Mouse (Mus musculus): ENCODE measurements at regions not wholly inside any gene's neighbourhood (a gene's known extent, or its start where the extent isn't known, plus 50 kb on each side); places are given as distances from the start of the nearest gene placed in this dataset.

DNA sequence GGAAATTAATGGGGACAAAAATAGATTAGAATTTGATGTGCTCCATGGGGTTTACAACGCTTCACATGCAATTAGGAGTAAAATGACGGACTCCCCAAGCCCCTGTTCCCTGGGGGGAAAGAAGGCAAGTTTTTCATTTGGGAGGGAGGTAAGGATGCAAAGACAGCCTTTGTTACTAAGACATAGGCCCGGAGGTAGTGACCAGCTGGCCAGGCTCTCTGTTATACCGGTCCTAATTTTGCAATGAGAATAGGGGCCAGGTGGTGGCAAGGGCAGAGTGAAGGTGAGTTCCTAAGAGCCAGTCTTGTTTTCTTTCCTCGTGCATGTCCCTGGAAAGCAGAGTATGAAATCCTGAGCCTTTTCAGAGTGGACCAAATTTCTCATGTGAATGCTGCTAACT is 280.9 kb downstream of the Lmx1a start:
- no peaks in the 10 kb centered on the region for H3K36me3 ChIP-seq (ENCODE audit: control insufficient read depth, insufficient read depth, low read length)
- no peak overlapping the region for H3K4me3 ChIP-seq (ENCODE audit: low read depth, low read length)
- peaks cover 5% of the 10 kb centered on the region; the same call in 1 of the 2 replicates for H3K4me1 ChIP-seq (replicated peaks; ENCODE audit: control insufficient read depth, insufficient read depth, low read length)
- H3K4me2 ChIP-seq (ENCODE audit: low read depth, low read length, severe bottlenecking): no peak overlapping the region
- peak; percentile 64 for ATAC-seq (replicated peaks; ENCODE audit: low FRiP score)
- H3K9ac ChIP-seq (ENCODE audit: low read length): no peak overlapping the region
- H3K27ac ChIP-seq (ENCODE audit: low read depth, low read length): no peak overlapping the region
- H3K27me3 ChIP-seq (ENCODE audit: control insufficient read depth, insufficient read depth, low read length): no peaks in the 10 kb centered on the region; the same call in 1 of the 2 replicates
- 27% methylated on average over 5 of the region's 5 CpGs for WGBS
- no peak for DNase-seq (ENCODE audit: low spot score)
- no peaks in the 10 kb centered on the region for H3K9me3 ChIP-seq (ENCODE audit: control insufficient read depth, low read length)

DNA sequence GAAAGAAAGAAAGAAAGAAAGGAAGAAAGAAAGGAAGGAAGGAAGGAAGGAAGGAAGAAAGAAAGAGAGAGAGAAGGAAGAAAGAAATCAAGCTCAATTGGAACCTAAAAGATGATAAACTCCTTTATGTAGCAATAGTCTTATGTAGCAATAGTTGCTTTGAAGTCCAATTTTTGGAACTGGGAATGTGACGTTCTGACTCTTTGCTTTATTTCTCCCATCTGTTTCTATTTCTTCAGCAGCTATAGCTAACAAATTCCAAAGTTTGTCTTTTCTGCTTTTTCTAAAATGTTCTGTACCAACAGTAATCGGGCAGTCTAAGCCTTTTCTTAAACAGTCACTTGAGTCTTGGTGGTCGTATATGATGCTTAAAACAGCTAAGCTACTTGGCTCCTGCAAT is 287.7 kb downstream of the Lmx1a start:
- Histone ChIP-seq H3K4me3 (ENCODE audit: low read depth, low read length) (no peak overlapping the region), H3K27ac (ENCODE audit: low read depth, low read length) (no peak overlapping the region)

DNA sequence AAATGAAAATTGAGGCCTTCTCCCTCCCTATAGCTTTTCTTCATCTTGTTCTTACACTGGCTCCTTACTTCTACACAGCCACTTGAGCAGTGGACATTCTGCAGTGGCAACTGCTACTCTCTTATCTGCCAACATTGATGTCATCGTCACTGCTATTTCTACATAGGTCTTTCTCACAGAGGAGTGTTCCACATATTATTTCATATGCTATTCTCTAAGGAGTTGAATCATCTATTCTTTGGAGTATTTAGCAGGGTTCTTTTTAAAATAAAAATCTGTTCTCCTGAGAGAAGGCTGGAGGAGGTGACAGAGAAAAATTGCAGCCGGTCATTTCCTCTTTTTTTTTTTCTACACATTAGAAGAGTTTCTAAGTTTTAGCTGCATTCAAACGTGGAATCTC is 290.1 kb downstream of the Lmx1a start:
- DNase-seq (ENCODE audit: low spot score) (no peak), ATAC-seq (replicated peaks; ENCODE audit: low FRiP score) (no peak)
- no peaks in the 10 kb centered on the region for H3K27me3 ChIP-seq (ENCODE audit: control insufficient read depth, insufficient read depth, low read length)
- no peaks in the 10 kb centered on the region for H3K36me3 ChIP-seq (ENCODE audit: control insufficient read depth, insufficient read depth, low read length)
- H3K4me1 ChIP-seq (replicated peaks; ENCODE audit: control insufficient read depth, insufficient read depth, low read length): no peaks in the 10 kb centered on the region
- no peak overlapping the region for H3K9ac ChIP-seq (ENCODE audit: low read length)
- H3K9me3 ChIP-seq (ENCODE audit: control insufficient read depth, low read length): no peaks in the 10 kb centered on the region
- 84% methylated on average over 3 of the region's 3 CpGs for WGBS
- no peak overlapping the region for H3K4me3 ChIP-seq (ENCODE audit: low read depth, low read length)
- H3K4me2 ChIP-seq (ENCODE audit: low read depth, low read length, severe bottlenecking): no peak overlapping the region
- no peak overlapping the region for H3K27ac ChIP-seq (ENCODE audit: low read depth, low read length)

More for the DNA sequence above, 287.7 kb downstream of the Lmx1a start:
- H3K36me3 ChIP-seq (ENCODE audit: control insufficient read depth, insufficient read depth, low read length): no peaks in the 10 kb centered on the region
- no peaks in the 10 kb centered on the region for H3K4me1 ChIP-seq (replicated peaks; ENCODE audit: control insufficient read depth, insufficient read depth, low read length)
- WGBS: 88% methylated on average over 3 of the region's 3 CpGs
- no peak overlapping the region for H3K4me2 ChIP-seq (ENCODE audit: low read depth, low read length, severe bottlenecking)
- H3K9ac ChIP-seq (ENCODE audit: low read length): no peak overlapping the region
- DNase-seq (ENCODE audit: low spot score) (no peak), ATAC-seq (replicated peaks; ENCODE audit: low FRiP score) (no peak)
- no peaks in the 10 kb centered on the region for H3K27me3 ChIP-seq (ENCODE audit: control insufficient read depth, insufficient read depth, low read length)
- H3K9me3 ChIP-seq (ENCODE audit: control insufficient read depth, low read length): no peaks in the 10 kb centered on the region

DNA sequence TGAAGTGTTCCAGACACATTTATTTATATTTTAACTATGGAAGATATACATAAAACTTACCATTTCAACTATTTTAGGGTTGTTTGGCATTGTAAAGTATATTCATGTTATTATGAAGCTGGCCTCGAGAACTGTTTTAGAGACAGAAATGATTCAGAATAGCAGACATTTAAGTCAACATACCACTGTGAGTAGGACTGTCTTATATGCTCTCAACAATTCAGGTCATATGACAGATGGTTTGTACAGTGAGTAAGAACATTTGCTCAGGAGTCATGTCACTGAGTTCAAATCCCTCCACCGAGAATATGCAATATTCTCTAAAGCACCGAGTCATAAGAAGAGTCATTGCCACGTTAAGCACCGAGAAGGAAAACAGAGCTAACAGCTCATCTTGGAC is 290.6 kb downstream of the Lmx1a start:
- no peak for DNase-seq (ENCODE audit: low spot score)
- no peak overlapping the region for H3K4me2 ChIP-seq (ENCODE audit: low read depth, low read length, severe bottlenecking)
- H3K36me3 ChIP-seq (ENCODE audit: control insufficient read depth, insufficient read depth, low read length): no peaks in the 10 kb centered on the region
- no peaks in the 10 kb centered on the region for H3K9me3 ChIP-seq (ENCODE audit: control insufficient read depth, low read length)
- H3K4me3 ChIP-seq (ENCODE audit: low read depth, low read length): no peak overlapping the region
- WGBS: 95% methylated on average over 5 of the region's 5 CpGs
- ATAC-seq (replicated peaks; ENCODE audit: low FRiP score): no peak
- H3K27ac ChIP-seq (ENCODE audit: low read depth, low read length): no peak overlapping the region
- no peaks in the 10 kb centered on the region for H3K27me3 ChIP-seq (ENCODE audit: control insufficient read depth, insufficient read depth, low read length)
- no peak overlapping the region for H3K9ac ChIP-seq (ENCODE audit: low read length)
- H3K4me1 ChIP-seq (replicated peaks; ENCODE audit: control insufficient read depth, insufficient read depth, low read length): no peaks in the 10 kb centered on the region

DNA sequence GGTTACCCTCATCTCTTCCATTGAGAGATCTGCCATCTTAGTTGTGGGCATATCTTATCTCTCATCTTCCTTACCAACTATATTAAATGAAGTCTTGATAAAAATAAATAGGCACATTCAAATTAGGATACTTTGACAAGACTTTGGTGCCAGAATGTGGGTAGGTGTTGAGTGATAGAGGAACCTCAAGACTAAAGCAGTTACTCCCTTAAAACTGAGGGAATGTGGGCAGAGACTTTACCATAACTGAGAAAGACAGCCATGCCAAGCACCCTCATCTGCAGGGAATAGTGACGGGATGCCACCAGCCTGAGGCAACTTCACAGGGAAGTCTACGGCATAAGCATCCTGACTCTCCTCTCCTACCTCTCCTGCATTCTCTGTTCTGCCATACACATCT is 292.3 kb downstream of the Lmx1a start:
- Histone ChIP-seq H3K4me3 (ENCODE audit: low read depth, low read length) (no peak overlapping the region), H3K27ac (ENCODE audit: low read depth, low read length) (no peak overlapping the region), H3K4me1 (replicated peaks; ENCODE audit: control insufficient read depth, insufficient read depth, low read length) (no peaks in the 10 kb centered on the region), H3K4me2 (ENCODE audit: low read depth, low read length, severe bottlenecking) (no peak overlapping the region), H3K36me3 (ENCODE audit: control insufficient read depth, insufficient read depth, low read length) (no peaks in the 10 kb centered on the region), H3K9me3 (ENCODE audit: control insufficient read depth, low read length) (no peaks in the 10 kb centered on the region), H3K9ac (ENCODE audit: low read length) (no peak overlapping the region), H3K27me3 (ENCODE audit: control insufficient read depth, insufficient read depth, low read length) (no peaks in the 10 kb centered on the region)
- no peak for DNase-seq (ENCODE audit: low spot score)
- no peak for ATAC-seq (replicated peaks; ENCODE audit: low FRiP score)
- 89% methylated on average over 2 of the region's 2 CpGs for WGBS

DNA sequence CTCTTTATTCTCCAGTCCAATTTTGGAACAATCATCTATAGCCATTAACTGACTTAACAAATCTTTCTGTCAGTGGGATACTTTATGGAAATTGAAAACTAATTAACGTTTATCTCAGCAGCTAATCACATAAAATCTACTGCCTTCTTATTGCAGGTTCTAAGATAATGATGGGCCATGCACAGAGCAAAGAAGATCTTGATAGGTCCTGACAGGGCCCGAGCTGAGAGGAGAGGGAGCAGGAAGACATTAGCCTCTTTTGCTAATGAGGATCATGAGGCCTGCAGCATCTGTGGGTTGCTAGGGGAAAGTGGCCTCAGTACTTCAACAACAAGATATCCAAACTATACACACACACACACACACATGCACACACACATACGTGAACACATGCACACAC is 318.4 kb downstream of the Lmx1a start:
- H3K27me3 ChIP-seq (ENCODE audit: control insufficient read depth, insufficient read depth, low read length): no peaks in the 10 kb centered on the region
- H3K9me3 ChIP-seq (ENCODE audit: control insufficient read depth, low read length): no peaks in the 10 kb centered on the region; the same call in 1 of the 2 replicates
- ATAC-seq (replicated peaks; ENCODE audit: low FRiP score) (no peak), DNase-seq (ENCODE audit: low spot score) (no peak)
- no peak overlapping the region for H3K27ac ChIP-seq (ENCODE audit: low read depth, low read length)
- 82% methylated on average over 3 of the region's 3 CpGs for WGBS
- no peak overlapping the region for H3K4me2 ChIP-seq (ENCODE audit: low read depth, low read length, severe bottlenecking)
- no peaks in the 10 kb centered on the region for H3K36me3 ChIP-seq (ENCODE audit: control insufficient read depth, insufficient read depth, low read length)
- no peak overlapping the region for H3K4me3 ChIP-seq (ENCODE audit: low read depth, low read length)
- no peaks in the 10 kb centered on the region for H3K4me1 ChIP-seq (replicated peaks; ENCODE audit: control insufficient read depth, insufficient read depth, low read length)
- no peak overlapping the region for H3K9ac ChIP-seq (ENCODE audit: low read length)

DNA sequence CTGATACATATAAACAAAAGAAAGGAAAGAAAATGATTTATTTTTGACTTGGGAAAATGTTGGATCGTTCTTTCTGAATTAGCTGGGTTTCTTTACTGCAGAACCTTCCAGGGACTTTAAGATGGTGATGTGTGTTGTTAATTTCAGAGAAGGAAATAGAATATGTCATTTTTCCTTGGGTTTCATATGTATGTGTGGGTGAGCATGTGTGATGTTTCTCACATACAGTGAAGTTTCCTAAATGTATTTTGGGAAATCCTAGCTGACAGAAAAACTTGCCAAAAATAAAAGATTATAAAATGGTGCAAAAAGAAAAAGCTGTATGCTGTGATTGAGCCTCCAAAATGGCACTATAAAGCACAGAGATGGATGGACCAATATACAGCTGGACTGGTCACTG is 319.2 kb downstream of the Lmx1a start:
- no peak overlapping the region for H3K4me2 ChIP-seq (ENCODE audit: low read depth, low read length, severe bottlenecking)
- H3K9me3 ChIP-seq (ENCODE audit: control insufficient read depth, low read length): no peaks in the 10 kb centered on the region; the same call in 1 of the 2 replicates
- H3K9ac ChIP-seq (ENCODE audit: low read length): no peak overlapping the region
- H3K27me3 ChIP-seq (ENCODE audit: control insufficient read depth, insufficient read depth, low read length): no peaks in the 10 kb centered on the region
- no peak for ATAC-seq (replicated peaks; ENCODE audit: low FRiP score)
- DNase-seq (ENCODE audit: low spot score): no peak
- H3K36me3 ChIP-seq (ENCODE audit: control insufficient read depth, insufficient read depth, low read length): no peaks in the 10 kb centered on the region
- H3K4me3 ChIP-seq (ENCODE audit: low read depth, low read length): no peak overlapping the region
- H3K4me1 ChIP-seq (replicated peaks; ENCODE audit: control insufficient read depth, insufficient read depth, low read length): no peaks in the 10 kb centered on the region
- WGBS: 94% methylated on average over 1 of the region's 1 CpGs
- H3K27ac ChIP-seq (ENCODE audit: low read depth, low read length): no peak overlapping the region

DNA sequence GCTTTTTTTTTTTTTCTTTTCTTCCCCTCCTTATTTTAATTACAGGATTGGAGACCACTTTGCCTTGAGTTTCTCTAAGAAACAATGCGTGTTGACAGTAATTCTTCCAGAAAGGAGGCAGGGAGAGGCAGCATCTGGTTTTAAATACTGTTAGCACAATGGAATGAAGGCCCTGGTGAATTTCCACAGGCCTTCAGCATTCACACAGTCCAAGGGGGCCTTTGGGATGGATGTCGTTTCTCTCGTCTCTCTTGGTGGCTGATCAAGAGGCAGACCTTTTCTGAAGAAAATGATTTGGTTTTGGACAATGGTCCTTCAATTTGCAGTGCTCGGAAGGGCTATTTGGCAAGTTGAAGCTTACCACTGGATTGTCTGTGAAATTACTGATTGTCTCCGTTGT is 321.4 kb downstream of the Lmx1a start:
- no peak overlapping the region for H3K4me3 ChIP-seq (ENCODE audit: low read depth, low read length)
- no peak for ATAC-seq (replicated peaks; ENCODE audit: low FRiP score)
- no peak for DNase-seq (ENCODE audit: low spot score)

DNA sequence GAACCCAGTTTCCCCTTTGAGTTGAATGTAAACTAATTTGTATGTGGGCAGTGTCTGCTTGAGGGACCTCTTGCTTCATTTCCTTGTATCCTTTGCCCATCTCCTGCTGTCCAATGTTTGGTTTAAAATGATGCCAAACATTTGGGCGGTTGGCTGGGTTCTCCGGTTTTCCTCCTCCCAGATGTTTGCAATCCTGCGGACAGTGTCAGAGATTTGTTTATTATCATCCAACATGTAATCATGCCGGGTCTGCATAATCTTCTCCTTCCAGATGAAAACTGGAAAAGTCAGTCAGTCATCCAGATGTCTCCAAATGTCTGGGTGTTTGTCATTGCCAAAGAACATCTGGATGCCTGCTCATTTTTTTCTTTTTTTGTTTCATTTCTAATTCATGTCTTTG is 323.0 kb downstream of the Lmx1a start:
- H3K4me2 ChIP-seq (ENCODE audit: low read depth, low read length, severe bottlenecking): no peak overlapping the region
- no peak for DNase-seq (ENCODE audit: low spot score)
- no peaks in the 10 kb centered on the region for H3K27me3 ChIP-seq (ENCODE audit: control insufficient read depth, insufficient read depth, low read length)
- 91% methylated on average over 4 of the region's 4 CpGs for WGBS
- no peak overlapping the region for H3K9ac ChIP-seq (ENCODE audit: low read length)
- no peaks in the 10 kb centered on the region for H3K4me1 ChIP-seq (replicated peaks; ENCODE audit: control insufficient read depth, insufficient read depth, low read length)
- no peak overlapping the region for H3K27ac ChIP-seq (ENCODE audit: low read depth, low read length)
- H3K4me3 ChIP-seq (ENCODE audit: low read depth, low read length): no peak overlapping the region
- H3K36me3 ChIP-seq (ENCODE audit: control insufficient read depth, insufficient read depth, low read length): no peaks in the 10 kb centered on the region
- no peaks in the 10 kb centered on the region for H3K9me3 ChIP-seq (ENCODE audit: control insufficient read depth, low read length)
- ATAC-seq (replicated peaks; ENCODE audit: low FRiP score): no peak

More for the DNA sequence above, 321.4 kb downstream of the Lmx1a start:
- H3K27me3 ChIP-seq (ENCODE audit: control insufficient read depth, insufficient read depth, low read length): no peaks in the 10 kb centered on the region
- WGBS: 37% methylated on average over 5 of the region's 5 CpGs
- no peaks in the 10 kb centered on the region for H3K36me3 ChIP-seq (ENCODE audit: control insufficient read depth, insufficient read depth, low read length)
- no peak overlapping the region for H3K27ac ChIP-seq (ENCODE audit: low read depth, low read length)
- H3K4me2 ChIP-seq (ENCODE audit: low read depth, low read length, severe bottlenecking): no peak overlapping the region
- no peaks in the 10 kb centered on the region for H3K4me1 ChIP-seq (replicated peaks; ENCODE audit: control insufficient read depth, insufficient read depth, low read length)
- H3K9ac ChIP-seq (ENCODE audit: low read length): no peak overlapping the region
- no peaks in the 10 kb centered on the region; the same call in 1 of the 2 replicates for H3K9me3 ChIP-seq (ENCODE audit: control insufficient read depth, low read length)

Measured in forebrain, embryonic 11.5 days (tissue).